Mouse (Mus musculus): ENCODE measurements around the gene Lce3d. TPM values are rescaled to one million over a fixed set of nuclear protein-coding genes. Genes with fewer than 3 reads are reported as not detected.

The Lce3d gene
- total RNA-seq (2023): not detected

DNA sequence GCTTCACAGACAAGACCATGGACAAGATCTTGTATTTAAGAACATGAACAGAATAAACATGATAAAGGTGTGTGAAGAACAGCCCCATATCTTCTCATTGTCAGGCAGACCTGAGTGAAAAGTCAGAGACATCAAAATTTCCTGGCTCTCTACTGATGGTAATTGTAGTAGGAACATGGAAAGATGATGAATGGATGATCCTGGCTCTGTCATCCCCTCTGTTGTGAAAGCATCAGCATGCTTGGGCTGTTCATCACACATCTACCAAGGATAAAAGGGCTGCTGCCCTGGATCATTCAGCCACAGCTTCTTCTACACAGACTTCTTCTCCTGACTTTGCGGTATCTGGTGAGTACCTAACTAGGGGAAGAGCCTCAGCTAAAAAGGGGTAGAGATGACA is at the start of gene Lce3d:
TSS of gene Lce3d (plus strand) at position 301 of the 400 bp plus-strand sequence.

DNA sequence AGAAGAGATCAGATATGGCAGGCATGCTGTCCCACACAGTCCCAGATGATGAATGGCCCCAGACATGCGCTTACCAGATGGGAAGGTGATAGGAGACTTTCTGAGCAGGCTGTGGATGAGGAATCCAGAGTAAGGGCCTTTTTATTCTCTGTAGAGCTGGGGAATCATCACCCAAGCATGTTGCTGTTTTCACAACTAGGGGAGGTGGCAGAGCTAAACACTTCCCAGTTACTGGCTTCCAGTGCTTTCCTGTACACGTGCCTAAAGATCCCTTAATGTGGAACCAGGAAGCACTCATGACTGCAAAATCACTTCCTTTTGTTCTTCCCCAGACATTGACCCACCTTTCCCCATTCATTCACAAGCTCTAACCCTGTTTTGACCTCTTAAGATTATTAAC is 31.1 kb upstream of the Lce3d start, which contains the start of gene Lce3a:
TSS of gene Lce3a (minus strand) at position 101 of the 400 bp plus-strand sequence.

DNA sequence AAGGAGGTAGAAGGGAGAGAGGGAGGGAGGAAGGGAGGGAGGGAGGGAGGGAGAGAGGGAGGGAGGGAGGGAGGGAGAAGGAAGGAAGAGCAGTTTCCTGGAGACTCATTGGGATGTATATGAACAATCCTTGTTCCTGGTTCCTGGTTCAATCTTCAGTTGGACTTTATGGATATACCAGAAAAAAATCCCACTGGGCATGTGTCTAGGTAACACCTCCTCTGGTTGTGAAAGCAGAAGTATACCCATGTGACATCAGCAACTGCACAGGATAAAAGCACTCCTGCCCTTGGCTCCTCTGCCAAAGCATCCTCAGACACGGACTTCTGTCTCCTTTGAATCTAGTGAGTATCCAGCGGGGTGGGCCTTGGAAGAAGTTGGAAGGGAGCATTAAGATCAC is 24.5 kb upstream of the Lce3d start, which contains the start of gene Lce3b:
TSS of gene Lce3b (plus strand) at position 301 of the 400 bp plus-strand sequence.

DNA sequence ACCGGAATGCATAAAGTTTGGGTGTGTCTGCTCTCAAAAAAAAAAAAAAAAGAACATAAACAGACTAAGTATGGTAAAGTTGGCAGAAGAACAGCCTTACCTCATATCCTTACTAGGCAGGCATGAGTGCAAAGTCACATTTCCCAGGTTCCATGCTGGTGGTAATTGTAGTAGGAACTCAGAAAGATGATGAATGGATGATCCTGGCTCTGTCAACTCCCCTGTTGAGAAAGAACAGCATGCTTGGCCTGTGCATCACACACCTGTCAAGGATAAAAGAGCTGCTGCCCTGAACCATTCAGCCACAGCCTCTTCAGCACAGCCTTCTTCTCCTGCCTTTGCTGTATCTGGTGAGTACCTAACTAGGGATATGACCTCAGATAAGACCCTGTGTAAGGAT is 13.0 kb upstream of the Lce3d start, which contains the start of gene Lce3c:
TSS of gene Lce3c (plus strand) at position 301 of the 400 bp plus-strand sequence.

DNA sequence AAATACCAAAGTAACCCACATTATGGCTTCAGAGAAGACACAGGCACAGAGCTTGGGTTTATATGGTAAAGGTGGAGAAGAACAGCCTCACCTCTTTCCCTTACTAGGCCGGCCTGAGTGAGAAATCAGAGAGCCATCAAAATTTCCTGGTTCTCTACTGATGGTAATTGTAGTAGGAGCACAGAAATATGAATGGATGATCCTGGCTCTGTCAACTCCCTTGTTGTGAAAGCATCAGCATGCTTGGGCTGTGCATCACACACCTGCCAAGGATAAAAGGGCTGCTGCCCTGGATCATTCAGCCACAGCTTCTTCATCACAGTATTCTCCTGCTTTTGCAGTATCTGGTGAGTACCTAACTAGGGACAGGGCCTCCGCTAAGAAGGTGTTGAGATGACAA is 9.6 kb downstream of the Lce3d start, which contains the start of gene Lce3e:
TSS of gene Lce3e (plus strand) at position 301 of the 400 bp plus-strand sequence.

DNA sequence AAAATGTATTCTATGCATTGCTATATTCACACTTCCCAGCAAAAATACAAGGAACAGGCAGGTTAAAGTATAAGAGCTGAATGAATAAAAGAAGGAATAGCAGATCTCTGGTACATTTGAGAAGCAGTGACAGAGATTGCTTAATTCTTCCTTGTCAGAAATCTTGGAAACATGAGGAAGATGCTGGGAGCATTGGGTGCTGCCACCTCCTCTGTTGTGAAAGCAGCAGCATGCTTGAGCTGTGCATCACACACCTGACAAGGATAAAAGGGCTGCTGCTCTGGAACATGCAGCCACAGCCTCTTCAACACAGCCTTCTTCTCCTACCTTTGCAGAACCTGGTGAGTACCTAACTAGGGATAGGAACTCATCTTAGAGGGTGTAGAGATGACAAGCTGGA is 34.7 kb downstream of the Lce3d start, which contains the start of gene Lce3f:
TSS of gene Lce3f (plus strand) at position 301 of the 400 bp plus-strand sequence.

Other genes starting within 250 kb of the Lce3d start
- not detected for gene Lce1e, start 248.3 kb upstream of the Lce3d start, total RNA-seq (2023)
- not detected for gene Lce1f, start 237.0 kb upstream of the Lce3d start, total RNA-seq (2023)
- not detected for gene Gm38119, start 218.3 kb upstream of the Lce3d start, total RNA-seq (2023)
- gene Lce1g, start 205.1 kb upstream of the Lce3d start, total RNA-seq (2023): not detected
- not detected for gene Lce1h, start 192.3 kb upstream of the Lce3d start, total RNA-seq (2023)
- gene Lce1i, start 178.5 kb upstream of the Lce3d start, total RNA-seq (2023): not detected
- gene Lce1j, start 166.9 kb upstream of the Lce3d start, total RNA-seq (2023): not detected
- gene Lce1k, start 149.5 kb upstream of the Lce3d start, total RNA-seq (2023): not detected
- gene Kprp, start 130.1 kb upstream of the Lce3d start, total RNA-seq (2023): not detected
- gene Lce1l, start 106.1 kb upstream of the Lce3d start, total RNA-seq (2023): not detected
- gene 2310050C09Rik, start 87.2 kb upstream of the Lce3d start, total RNA-seq (2023): not detected
- gene Lce3a, start 31.2 kb upstream of the Lce3d start, total RNA-seq (2023): not detected
- gene Lce3b, start 24.4 kb upstream of the Lce3d start, total RNA-seq (2023): not detected
- gene Lce3c, start 12.9 kb upstream of the Lce3d start, total RNA-seq (2023): not detected
- gene Lce3e, start 9.7 kb downstream of the Lce3d start, total RNA-seq (2023): not detected
- not detected for gene Lce3f, start 34.8 kb downstream of the Lce3d start, total RNA-seq (2023)
- not detected for gene Crct1, start 58.3 kb downstream of the Lce3d start, total RNA-seq (2023)
- gene Lce1m, start 61.7 kb downstream of the Lce3d start, total RNA-seq (2023): not detected
- not detected for gene Gm4858, start 111.4 kb downstream of the Lce3d start, total RNA-seq (2023)
- gene Crnn, start 187.4 kb downstream of the Lce3d start, total RNA-seq (2023): not detected
- gene Flg2, start 239.9 kb downstream of the Lce3d start, total RNA-seq (2023): not detected

All from CD4-positive naive resting alpha-beta T cell, adult 76 days (primary cell).